Mouse (Mus musculus) ES-Bruce4 (cell line): ENCODE data around the gene Garem2. TPM values are rescaled to one million over a fixed set of nuclear protein-coding genes. Genes with fewer than 3 reads are reported as not detected.

Experiments used
- H3K27ac ChIP-seq: 2 replicates; pipeline ENCODE4 v1.5.1; 2012; ENCODE audit warnings: low read length, inconsistent platforms; ENCODE audit not compliant: insufficient read depth
- H3K27me3 ChIP-seq: 2 replicates; pipeline ENCODE4 v1.6.1; 2012; ENCODE audit warnings: mild to moderate bottlenecking, low read length, inconsistent platforms; ENCODE audit not compliant: control insufficient read depth, poor library complexity, insufficient read depth, severe bottlenecking
- H3K36me3 ChIP-seq: 2 replicates; pipeline ENCODE4 v1.6.1; 2012; ENCODE audit warnings: inconsistent platforms, mild to moderate bottlenecking, low read length, moderate library complexity; ENCODE audit not compliant: control insufficient read depth, poor library complexity, insufficient read depth, severe bottlenecking
- H3K4me1 ChIP-seq: one replicate; pipeline ENCODE4 v1.8.1; 2011; ENCODE audit warnings: low read length; ENCODE audit not compliant: control insufficient read depth, insufficient read depth
- H3K4me3 ChIP-seq: 2 replicates; pipeline ENCODE4 v1.5.1; 2011; ENCODE audit warnings: low read depth, mild to moderate bottlenecking, low read length
- H3K9ac ChIP-seq: 2 replicates; pipeline ENCODE4 v1.6.1; 2012; ENCODE audit warnings: low read depth, mild to moderate bottlenecking, inconsistent platforms; ENCODE audit not compliant: poor library complexity, severe bottlenecking
- H3K9me3 ChIP-seq: replicated peaks from 2 replicates; pipeline ENCODE4 v1.6.1; 2012; ENCODE audit warnings: mild to moderate bottlenecking, low read length, inconsistent platforms; ENCODE audit not compliant: control insufficient read depth, poor library complexity, insufficient read depth, severe bottlenecking
- CTCF ChIP-seq: IDR thresholded peaks from one replicate; pipeline ENCODE4 v1.8.1; 2011; ENCODE audit warnings: low read depth, low read length
- EP300 ChIP-seq: IDR thresholded peaks from 2 replicates; pipeline ENCODE4 v1.6.1; 2011; ENCODE audit warnings: low read depth, low read length; ENCODE audit not compliant: insufficient read depth
- POLR2A ChIP-seq: IDR thresholded peaks from one replicate; pipeline ENCODE4 v1.8.1; 2011; ENCODE audit warnings: low read length; ENCODE audit not compliant: insufficient read depth
- polyA plus RNA-seq: library from polyadenylated mRNA; stranded (reverse); fragments of >200 nt; gene quantifications from 2 replicates; pipeline ENCODE4 v1.2.4, GENCODE M21; 2011; ENCODE audit warnings: low read depth; ENCODE audit not compliant: missing spikeins, insufficient read depth, insufficient read length

Garem2 gene
- polyA plus RNA-seq, 1 experiment, result 0.67 TPM

DNA sequence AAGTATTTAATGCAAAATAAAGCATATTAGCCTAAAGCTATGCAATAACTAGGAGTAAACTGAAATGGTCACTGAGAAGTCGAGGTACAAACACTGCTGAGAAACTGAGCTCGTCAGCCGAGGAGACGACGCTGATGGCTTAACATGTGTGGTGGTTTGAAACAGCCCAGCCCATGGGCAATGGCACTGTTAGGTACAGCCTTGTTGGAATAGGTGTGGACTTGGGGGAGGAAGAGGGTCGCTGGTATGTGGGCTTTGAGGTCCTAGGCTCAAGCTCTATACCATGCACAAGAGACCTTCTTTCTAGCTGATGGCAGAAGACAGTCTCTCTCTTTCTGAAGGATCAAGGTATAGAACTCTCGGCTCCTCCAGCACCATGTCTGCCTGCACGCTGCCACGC lies 32.3 kb downstream of the Garem2 start:
- Histone ChIP-seq H3K9ac (no peak overlapping the region), H3K4me1 (no peaks in the 10 kb centered on the region), H3K9me3 (no peaks in the 10 kb centered on the region), H3K36me3 (peaks cover 2% of the 10 kb centered on the region; the same call in 1 of the 2 replicates), H3K27ac (no peak overlapping the region), H3K4me3 (no peak overlapping the region), H3K27me3 (no peaks in the 10 kb centered on the region)
- TF ChIP-seq EP300, result no peak
- TF ChIP-seq POLR2A, result no peak
- TF ChIP-seq CTCF, result no peak

DNA sequence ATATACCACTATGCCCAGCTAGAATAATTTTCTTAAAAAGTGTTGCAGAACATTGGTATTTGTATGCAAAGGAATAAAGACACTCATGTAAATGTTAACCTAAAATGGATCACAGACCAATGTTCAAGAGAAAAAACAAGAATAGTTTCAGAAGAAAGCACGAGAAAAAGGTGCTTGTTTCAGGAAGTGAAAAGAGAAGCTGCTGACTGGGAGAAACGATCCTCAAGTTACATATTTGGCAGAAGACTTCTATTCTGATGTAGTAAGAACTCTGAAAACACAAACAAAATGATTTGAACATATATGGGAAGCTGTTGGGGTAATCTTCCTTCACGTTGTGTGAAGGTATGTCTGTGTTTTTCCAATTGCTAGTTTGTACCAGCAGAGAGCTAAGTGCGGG lies 33.2 kb downstream of the Garem2 start:
- H3K4me3 ChIP-seq, result no peak overlapping the region
- no peak overlapping the region for H3K9ac ChIP-seq
- H3K4me1 ChIP-seq, result no peaks in the 10 kb centered on the region
- H3K36me3 ChIP-seq, result peaks cover 4% of the 10 kb centered on the region
- TF ChIP-seq POLR2A, result no peak
- TF ChIP-seq EP300, result no peak
- TF ChIP-seq CTCF, result no peak
- H3K27me3 ChIP-seq, result no peaks in the 10 kb centered on the region
- H3K9me3 ChIP-seq, result no peaks in the 10 kb centered on the region
- H3K27ac ChIP-seq, result no peak overlapping the region

DNA sequence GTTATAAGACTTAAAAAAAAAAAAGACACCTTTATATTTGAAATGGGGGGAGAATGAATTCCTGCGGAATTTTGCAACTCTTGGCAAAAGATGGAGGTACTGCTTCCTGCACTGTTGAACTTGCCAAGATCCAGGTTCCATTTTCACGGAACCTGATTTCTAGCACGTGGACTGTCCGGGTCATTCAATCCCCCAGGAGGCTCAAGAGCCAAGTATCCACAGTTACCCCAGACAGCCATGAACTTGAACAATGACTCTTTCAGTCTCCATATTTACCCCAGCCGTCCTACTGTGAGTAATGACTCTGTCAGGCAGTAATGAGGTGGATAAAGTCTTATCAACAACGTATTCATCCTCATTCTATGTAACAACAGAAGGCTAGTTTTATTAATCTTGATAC lies 41.6 kb downstream of the Garem2 start:
- no peak overlapping the region for H3K27ac ChIP-seq
- H3K9me3 ChIP-seq, result no peaks in the 10 kb centered on the region
- no peaks in the 10 kb centered on the region for H3K4me1 ChIP-seq
- H3K9ac ChIP-seq, result no peak overlapping the region
- no peaks in the 10 kb centered on the region for H3K27me3 ChIP-seq
- H3K36me3 ChIP-seq, result peaks cover 2% of the 10 kb centered on the region
- H3K4me3 ChIP-seq, result no peak overlapping the region
- TF ChIP-seq EP300 (no peak), POLR2A (no peak), CTCF (no peak)

DNA sequence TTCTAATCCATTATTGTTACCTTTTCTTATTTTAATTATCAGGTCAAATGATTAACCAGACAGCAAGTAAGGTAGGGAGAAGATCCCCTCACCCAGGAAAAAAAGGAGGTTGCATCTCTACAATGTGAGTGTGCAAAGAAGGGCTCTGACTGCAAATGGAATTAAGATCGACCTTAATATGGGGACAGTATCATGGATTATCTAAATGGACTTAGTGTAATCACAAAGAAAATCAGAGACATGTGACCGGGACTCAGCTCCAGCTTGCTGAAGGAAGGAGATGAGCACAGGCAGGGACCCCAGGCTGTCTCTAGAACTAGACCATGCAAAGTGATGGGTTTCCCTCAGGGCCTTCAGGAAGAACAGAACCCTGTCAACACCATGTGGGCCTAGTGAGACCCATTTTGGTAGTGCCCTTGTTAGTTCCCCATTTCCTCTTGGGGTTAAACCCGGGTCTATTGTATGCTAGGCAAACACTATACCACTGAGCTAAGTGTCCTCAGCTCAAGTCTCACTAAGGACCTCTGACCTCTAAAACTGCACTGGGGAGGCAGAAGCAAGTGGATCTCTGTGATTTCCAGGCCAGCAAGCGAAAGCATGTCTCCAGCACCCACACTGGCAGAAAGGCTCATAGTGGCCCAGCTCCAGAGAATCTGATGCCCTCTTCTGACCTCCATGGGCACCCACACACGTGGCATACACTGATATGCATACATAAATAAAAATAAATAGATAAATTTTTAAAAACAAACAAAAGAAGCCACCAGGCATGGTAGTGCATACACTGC lies 43.4 kb downstream of the Garem2 start:
- Histone ChIP-seq H3K27ac (no peak overlapping the region), H3K4me3 (no peak overlapping the region), H3K36me3 (no peaks in the 10 kb centered on the region; the same call in 1 of the 2 replicates), H3K4me1 (no peaks in the 10 kb centered on the region), H3K27me3 (no peaks in the 10 kb centered on the region), H3K9ac (no peak overlapping the region), H3K9me3 (no peaks in the 10 kb centered on the region)
- TF ChIP-seq POLR2A (no peak), EP300 (no peak), CTCF (no peak)

DNA sequence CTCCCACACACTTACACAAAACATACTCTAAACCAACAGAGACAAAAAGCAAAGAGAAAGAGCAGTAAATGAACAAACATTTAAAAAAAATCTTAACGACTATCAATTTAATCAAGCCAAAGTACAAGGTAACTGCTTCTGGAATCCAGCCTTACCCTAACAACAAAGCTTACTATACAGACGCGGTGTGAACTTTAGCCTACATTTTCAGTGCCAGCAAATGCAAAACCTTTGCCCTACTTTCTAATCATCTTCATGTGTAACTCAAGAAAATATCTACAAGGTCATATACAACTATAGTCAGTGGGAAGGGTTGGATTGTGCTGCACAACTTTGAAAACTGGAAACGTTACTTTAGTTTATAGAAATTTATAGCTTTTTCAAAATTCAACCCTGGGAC lies 47.0 kb downstream of the Garem2 start:
- Histone ChIP-seq H3K27me3 (no peaks in the 10 kb centered on the region), H3K27ac (no peak overlapping the region), H3K4me1 (no peaks in the 10 kb centered on the region), H3K9me3 (no peaks in the 10 kb centered on the region), H3K36me3 (no peaks in the 10 kb centered on the region), H3K9ac (no peak overlapping the region), H3K4me3 (no peak overlapping the region)
- TF ChIP-seq CTCF (no peak), POLR2A (no peak), EP300 (no peak)

DNA sequence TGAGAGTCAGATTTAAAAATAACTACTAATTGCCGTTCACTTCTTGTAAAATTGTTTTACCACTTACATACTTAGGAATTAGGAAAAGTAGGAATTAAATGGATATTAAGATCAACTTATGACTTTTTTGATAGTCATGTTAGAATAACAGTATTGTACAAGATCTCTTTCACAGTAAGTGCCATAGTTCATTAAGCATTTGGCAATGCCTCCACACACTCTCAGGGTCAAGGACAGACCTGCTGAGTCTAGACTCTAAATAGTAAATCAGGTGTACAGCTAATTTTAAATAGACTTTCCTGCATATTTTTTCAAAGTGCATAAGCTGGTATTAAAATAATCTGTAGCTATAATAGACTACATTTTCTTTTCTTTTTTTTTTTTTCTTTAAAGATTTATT lies 47.5 kb downstream of the Garem2 start:
- Histone ChIP-seq H3K36me3 (no peaks in the 10 kb centered on the region), H3K4me1 (no peaks in the 10 kb centered on the region)

More for the DNA sequence above, 47.5 kb downstream of the Garem2 start:
- Histone ChIP-seq H3K4me3 (no peak overlapping the region), H3K27me3 (no peaks in the 10 kb centered on the region), H3K9me3 (no peaks in the 10 kb centered on the region), H3K9ac (no peak overlapping the region), H3K27ac (no peak overlapping the region)
- TF ChIP-seq POLR2A (no peak), CTCF (no peak), EP300 (no peak)
